Mouse (Mus musculus) MEL (cell line): ENCODE measurements at regions not wholly inside any gene's neighbourhood (a gene's known extent, or its start where the extent isn't known, plus 50 kb on each side); places are given as distances from the start of the nearest gene placed in this dataset.

Experiments used
- DNase-seq: peaks from one replicate; pipeline ENCODE4 v3.0.0; 2011; ENCODE audit warnings: low read depth, low spot score
- H3K27ac ChIP-seq: 2 replicates; pipeline ENCODE4 v1.5.1; 2012; ENCODE audit warnings: low read depth, mild to moderate bottlenecking, control low read depth, low read length, moderate library complexity; ENCODE audit not compliant: control insufficient read depth
- H3K27me3 ChIP-seq, 2 experiments: fragments of 150-350 bp in 1 of 2; sonication (generic) in 1 of 2; 2 replicates each; pipeline ENCODE4 v1.6.1; 2012; ENCODE audit warnings: low read length in 2 of 2, mild to moderate bottlenecking in 2 of 2, improper control_type of control experiment in 1 of 2, moderate library complexity in 1 of 2; ENCODE audit not compliant: insufficient read depth in 2 of 2, control insufficient read depth in 1 of 2
- H3K36me3 ChIP-seq, 2 experiments: 2 replicates each; pipeline ENCODE4 v1.6.1; 2012 to 2014; ENCODE audit warnings: low read length in 2 of 2, improper control_type of control experiment in 1 of 2, inconsistent platforms in 1 of 2, mild to moderate bottlenecking in 1 of 2; ENCODE audit not compliant: insufficient read depth in 2 of 2, control insufficient read depth in 1 of 2
- H3K4me1 ChIP-seq, 2 experiments: fragments of 150-350 bp in 1 of 2; sonication (generic) in 1 of 2; 2 replicates each; pipeline ENCODE4 v1.6.1; 2012; ENCODE audit warnings: low read length in 2 of 2, improper control_type of control experiment in 1 of 2, mild to moderate bottlenecking in 1 of 2; ENCODE audit not compliant: insufficient read depth in 2 of 2, control insufficient read depth in 1 of 2
- H3K4me3 ChIP-seq, 2 experiments: fragments of 150-350 bp in 1 of 2; sonication (generic) in 1 of 2; 2 replicates each; pipeline ENCODE4 v1.5.1; 2012; ENCODE audit warnings: low read depth in 2 of 2, low read length in 2 of 2, mild to moderate bottlenecking in 2 of 2, moderate library complexity in 2 of 2, control low read depth in 1 of 2, improper control_type of control experiment in 1 of 2; ENCODE audit not compliant: control insufficient read depth in 1 of 2, insufficient read depth in 1 of 2
- H3K79me2 ChIP-seq: 2 replicates; pipeline ENCODE4 v1.6.1; 2012; ENCODE audit warnings: mild to moderate bottlenecking, low read length, moderate library complexity; ENCODE audit not compliant: control insufficient read depth, poor library complexity, insufficient read depth
- H3K9ac ChIP-seq: 2 replicates; pipeline ENCODE4 v1.6.1; 2012; ENCODE audit warnings: low read depth, mild to moderate bottlenecking, control low read depth, low read length, moderate library complexity; ENCODE audit not compliant: control insufficient read depth, poor library complexity, severe bottlenecking
- H3K9me3 ChIP-seq: fragments of 150-350 bp; sonication (generic); replicated peaks from 2 replicates; pipeline ENCODE4 v1.6.1; 2012; ENCODE audit warnings: mild to moderate bottlenecking, low read length, improper control_type of control experiment, moderate library complexity; ENCODE audit not compliant: insufficient read depth
- BHLHE40 ChIP-seq: IDR thresholded peaks from 2 replicates; pipeline ENCODE4 v1.6.1; 2012; ENCODE audit warnings: low read depth, mild to moderate bottlenecking, inconsistent platforms, low read length, improper control_type of control experiment, borderline replicate concordance
- E2F4 ChIP-seq: IDR thresholded peaks from 2 replicates; pipeline ENCODE4 v1.6.1; 2011; ENCODE audit warnings: low read depth, low read length, improper control_type of control experiment, borderline replicate concordance
- ELF1 ChIP-seq: IDR thresholded peaks from 2 replicates; pipeline ENCODE4 v1.6.1; 2014; ENCODE audit warnings: low read depth, mild to moderate bottlenecking, inconsistent platforms, low read length, improper control_type of control experiment, moderate library complexity
- ETS1 ChIP-seq: IDR thresholded peaks from 2 replicates; pipeline ENCODE4 v1.6.1; 2012; ENCODE audit warnings: low read depth, mild to moderate bottlenecking, inconsistent platforms, low read length, improper control_type of control experiment, moderate library complexity
- KAT2A ChIP-seq: conservative IDR thresholded peaks from 2 replicates; pipeline ENCODE4 v1.6.1; 2012; ENCODE audit warnings: low read depth, low read length, improper control_type of control experiment, inconsistent platforms
- MEF2A ChIP-seq: IDR thresholded peaks from 2 replicates; pipeline ENCODE4 v1.6.1; 2014; ENCODE audit warnings: low read depth, mild to moderate bottlenecking, inconsistent platforms, low read length, improper control_type of control experiment; ENCODE audit not compliant: poor library complexity, insufficient replicate concordance, severe bottlenecking; ENCODE audit errors: extremely low read depth
- MYB ChIP-seq: IDR thresholded peaks from 2 replicates; pipeline ENCODE4 v1.6.1; 2011; ENCODE audit warnings: mild to moderate bottlenecking, low read depth, low read length, improper control_type of control experiment
- MYC ChIP-seq: IDR thresholded peaks from 2 replicates; pipeline ENCODE4 v1.6.1; 2011; ENCODE audit warnings: low read depth, mild to moderate bottlenecking, low read length, improper control_type of control experiment, moderate library complexity
- POLR2A ChIP-seq, 2 experiments: IDR thresholded peaks; 2 replicates each; pipeline ENCODE4 v1.6.1; 2011 to 2012; ENCODE audit warnings: low read length in 2 of 2, mild to moderate bottlenecking in 2 of 2, control low read depth in 1 of 2, improper control_type of control experiment in 1 of 2, low read depth in 1 of 2, moderate library complexity in 1 of 2; ENCODE audit not compliant: control insufficient read depth in 1 of 2, insufficient read depth in 1 of 2, poor library complexity in 1 of 2
- POLR2AphosphoS2 ChIP-seq: IDR thresholded peaks from 2 replicates; pipeline ENCODE4 v1.6.1; 2011; ENCODE audit warnings: low read length, improper control_type of control experiment
- POLR2AphosphoS5 ChIP-seq: IDR thresholded peaks from 2 replicates; pipeline ENCODE4 v1.6.1; 2012; ENCODE audit warnings: low read depth, borderline replicate concordance, mild to moderate bottlenecking, inconsistent platforms, low read length, moderate library complexity, mixed read lengths
- UBTF ChIP-seq: IDR thresholded peaks from 2 replicates; pipeline ENCODE4 v1.6.1; 2012; ENCODE audit warnings: low read depth, mild to moderate bottlenecking, inconsistent platforms, low read length, improper control_type of control experiment, moderate library complexity, borderline replicate concordance; ENCODE audit not compliant: insufficient read depth
- USF1 ChIP-seq: IDR thresholded peaks from 2 replicates; pipeline ENCODE4 v1.6.1; 2014; ENCODE audit warnings: low read depth, mild to moderate bottlenecking, inconsistent platforms, low read length, improper control_type of control experiment, moderate library complexity
- ZKSCAN1 ChIP-seq: IDR thresholded peaks from 2 replicates; pipeline ENCODE4 v1.6.1; 2012; ENCODE audit warnings: low read depth, mild to moderate bottlenecking, inconsistent platforms, low read length, improper control_type of control experiment, moderate library complexity
- ZNF384 ChIP-seq: IDR thresholded peaks from 2 replicates; pipeline ENCODE4 v1.6.1; 2012; ENCODE audit warnings: low read depth, mild to moderate bottlenecking, inconsistent platforms, low read length, improper control_type of control experiment

GRCm38 (mm10) chr1:190041096-190041706 is 119.0 kb upstream of the Smyd2 start:
- H3K9me3 ChIP-seq: no peaks in the 10 kb centered on the region
- no peaks in the 10 kb centered on the region for H3K79me2 ChIP-seq
- no peak overlapping the region for H3K27ac ChIP-seq
- H3K27me3 ChIP-seq: no peaks in the 10 kb centered on the region
- TF ChIP-seq ZNF384 (no peak), MEF2A (no peak), POLR2A (IDR thresholded peaks at IDR 0.05; ENCODE audit: control insufficient read depth in 1 of 2, insufficient read depth in 1 of 2, low read depth in 1 of 2, low read length in 2 of 2, poor library complexity in 1 of 2) (no peak), POLR2AphosphoS2 (no peak), POLR2AphosphoS5 (no peak), BHLHE40 (no peak)
- H3K4me3 ChIP-seq: no peak overlapping the region
- no peaks in the 10 kb centered on the region for H3K4me1 ChIP-seq
- DNase-seq: no peak
- no peaks in the 10 kb centered on the region for H3K36me3 ChIP-seq
- no peak overlapping the region for H3K9ac ChIP-seq

DNA sequence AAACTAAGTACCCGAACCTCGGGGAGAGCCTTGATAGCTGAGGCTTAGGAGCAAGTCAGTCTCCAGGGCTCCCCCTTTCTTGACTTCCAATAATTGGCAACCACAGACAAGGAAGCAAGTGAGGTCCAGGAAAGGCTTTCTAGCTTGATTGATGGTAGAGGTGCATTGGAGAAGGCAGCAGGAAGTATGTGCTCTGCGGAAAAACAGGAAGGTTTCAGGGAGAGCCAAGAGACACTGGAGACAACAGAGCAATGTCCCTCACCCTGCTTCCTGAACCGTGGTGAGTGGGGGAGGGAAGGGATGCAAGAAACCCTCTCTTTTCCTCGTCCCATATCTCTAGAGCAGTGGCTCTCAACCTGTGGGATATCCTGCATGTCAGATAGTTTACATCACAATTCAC is 115.9 kb upstream of the Smyd2 start:
- no peak overlapping the region for H3K9ac ChIP-seq
- H3K79me2 ChIP-seq: no peaks in the 10 kb centered on the region
- DNase-seq: no peak
- no peaks in the 10 kb centered on the region for H3K4me1 ChIP-seq
- no peaks in the 10 kb centered on the region for H3K27me3 ChIP-seq
- no peak overlapping the region for H3K4me3 ChIP-seq
- no peak overlapping the region for H3K27ac ChIP-seq
- no peaks in the 10 kb centered on the region for H3K36me3 ChIP-seq
- H3K9me3 ChIP-seq: no peaks in the 10 kb centered on the region
- no peak for TF ChIP-seq UBTF
- no peak for TF ChIP-seq KAT2A

DNA sequence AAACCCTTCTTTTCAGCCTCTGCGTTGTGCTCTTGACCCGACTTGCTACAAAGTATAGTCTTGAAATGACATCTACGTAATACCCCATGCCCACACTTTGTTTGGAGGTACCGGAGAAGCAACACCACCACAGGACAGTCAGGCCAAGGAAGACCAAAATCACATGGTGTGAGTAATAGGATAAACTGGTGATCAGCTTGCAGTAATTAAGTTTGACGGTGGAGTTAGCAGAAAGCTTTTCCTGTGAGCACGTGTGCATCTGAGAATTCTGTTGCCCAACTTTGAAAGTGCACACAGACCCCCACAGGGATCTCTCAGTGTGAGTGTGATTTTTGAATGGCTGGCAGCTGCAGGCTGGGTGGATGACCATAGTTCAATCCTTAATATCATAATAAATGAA is 114.6 kb upstream of the Smyd2 start:
- H3K9ac ChIP-seq: no peak overlapping the region
- H3K4me1 ChIP-seq: no peaks in the 10 kb centered on the region
- no peaks in the 10 kb centered on the region for H3K79me2 ChIP-seq
- H3K27ac ChIP-seq: no peak overlapping the region
- no peak overlapping the region for H3K4me3 ChIP-seq
- no peaks in the 10 kb centered on the region for H3K9me3 ChIP-seq
- no peaks in the 10 kb centered on the region for H3K36me3 ChIP-seq
- TF ChIP-seq ETS1 (no peak), ZKSCAN1 (no peak), E2F4 (no peak), ELF1 (no peak), MYB (no peak), ZNF384 (no peak), USF1 (no peak), MYC (no peak)
- H3K27me3 ChIP-seq: no peaks in the 10 kb centered on the region
- no peak for DNase-seq
